Mouse (Mus musculus) myocyte (in vitro differentiated cells): ENCODE data around the gene Pld1.
A peak's percentile ranks its signal among the peaks of the same experiment; 100 is the strongest.

Experiments used
- E2F4 ChIP-seq: IDR thresholded peaks from one replicate; pipeline ENCODE4 v1.6.1; 2011; ENCODE audit warnings: mild to moderate bottlenecking, control low read depth, moderate library complexity; ENCODE audit not compliant: insufficient read depth
- MYOD1 ChIP-seq, 3 experiments: IDR thresholded peaks; one replicate each; pipeline ENCODE4 v1.6.1; 2011; ENCODE audit warnings: control low read depth in 2 of 3, low read depth in 2 of 3, mild to moderate bottlenecking in 2 of 3, moderate library complexity in 1 of 3; ENCODE audit not compliant: insufficient read length in 2 of 3, control insufficient read depth in 1 of 3
- MYOG ChIP-seq, 3 experiments: IDR thresholded peaks; one replicate each; pipeline ENCODE4 v1.6.1; 2011; ENCODE audit warnings: control low read depth in 2 of 3, low read depth in 2 of 3, mild to moderate bottlenecking in 2 of 3; ENCODE audit not compliant: insufficient read length in 2 of 3, control insufficient read depth in 1 of 3, insufficient read depth in 1 of 3
- POLR2A ChIP-seq: IDR thresholded peaks from one replicate; pipeline ENCODE4 v1.6.1; 2011; ENCODE audit warnings: low read depth, mild to moderate bottlenecking, control low read depth, moderate library complexity; ENCODE audit not compliant: insufficient read length
- POLR2AphosphoS2 ChIP-seq: IDR thresholded peaks from one replicate; pipeline ENCODE4 v1.6.1; 2011; ENCODE audit warnings: low read depth, control low read depth; ENCODE audit not compliant: insufficient read length
- REST ChIP-seq: IDR thresholded peaks from one replicate; pipeline ENCODE4 v1.6.1; 2011; ENCODE audit warnings: mild to moderate bottlenecking, control low read depth, moderate library complexity; ENCODE audit not compliant: insufficient read depth, insufficient read length
- SRF ChIP-seq: IDR thresholded peaks from one replicate; pipeline ENCODE4 v1.6.1; 2011; ENCODE audit warnings: low read depth; ENCODE audit not compliant: control insufficient read depth, insufficient read length
- TCF12 ChIP-seq: IDR thresholded peaks from one replicate; pipeline ENCODE4 v1.6.1; 2011; ENCODE audit warnings: mild to moderate bottlenecking, control low read depth; ENCODE audit not compliant: poor library complexity, insufficient read depth, severe bottlenecking
- USF1 ChIP-seq: IDR thresholded peaks from one replicate; pipeline ENCODE4 v1.6.1; 2011; ENCODE audit warnings: low read depth, mild to moderate bottlenecking, control low read depth, moderate library complexity

- TF ChIP-seq POLR2A (no peak), POLR2AphosphoS2 (no peak), USF1 (no peak), MYOD1 (IDR thresholded peaks at IDR 0.05; ENCODE audit: control insufficient read depth in 1 of 3, insufficient read length in 2 of 3, low read depth in 2 of 3) (no peak), TCF12 (no peak), E2F4 (no peak), REST (no peak), MYOG (IDR thresholded peaks at IDR 0.05; ENCODE audit: control insufficient read depth in 1 of 3, insufficient read depth in 1 of 3, insufficient read length in 2 of 3, low read depth in 2 of 3) (peak in 1 of 3 experiments; percentile 18), SRF (no peak)
Measured at GRCm38 (mm10) chr3:27929219-27929618, 9.3 kb upstream of the Pld1 start.
